Mouse (Mus musculus) hindbrain, embryonic 15.5 days (tissue): ENCODE data around the gene Aph1a. TPM values are rescaled to one million over a fixed set of nuclear protein-coding genes. Genes with fewer than 3 reads are reported as not detected.

ENCODE experiments used
- ATAC-seq: fragments of 200-750 bp; cut with Nextera tagmentation; 2 replicates; pipeline ENCODE4 v1.8.0; 2017; ENCODE audit warnings: low read depth, moderate number of reproducible peaks, moderate TSS enrichment; ENCODE audit not compliant: low FRiP score
- H3K27ac ChIP-seq: fragments of 300-500 bp; sonication (generic); replicated peaks from 2 replicates; pipeline ENCODE4 v1.5.1; 2015; ENCODE audit warnings: mild to moderate bottlenecking, inconsistent platforms
- H3K27me3 ChIP-seq: fragments of 300-500 bp; sonication (generic); 2 replicates; pipeline ENCODE4 v1.6.1; 2015; ENCODE audit warnings: control low read depth, inconsistent platforms
- H3K36me3 ChIP-seq: fragments of 300-500 bp; sonication (generic); 2 replicates; pipeline ENCODE4 v1.6.1; 2015; ENCODE audit warnings: control low read depth, inconsistent platforms
- H3K4me1 ChIP-seq: fragments of 300-500 bp; sonication (generic); replicated peaks from 2 replicates; pipeline ENCODE4 v1.6.1; 2015; ENCODE audit warnings: control low read depth, inconsistent platforms
- H3K4me2 ChIP-seq: fragments of 300-500 bp; sonication (generic); 2 replicates; pipeline ENCODE4 v1.6.1; 2015; ENCODE audit warnings: moderate library complexity, mild to moderate bottlenecking, inconsistent platforms
- H3K4me3 ChIP-seq: fragments of 300-500 bp; sonication (generic); 2 replicates; pipeline ENCODE4 v1.5.1; 2015; ENCODE audit warnings: mild to moderate bottlenecking, inconsistent platforms
- H3K9ac ChIP-seq: fragments of 300-500 bp; sonication (generic); 2 replicates; pipeline ENCODE4 v1.6.1; 2015; ENCODE audit warnings: inconsistent platforms
- H3K9me3 ChIP-seq: fragments of 300-500 bp; sonication (generic); 2 replicates; pipeline ENCODE4 v1.6.1; 2016; ENCODE audit warnings: control low read depth, inconsistent platforms
- WGBS: fragments of 180-500 bp; shearing (Covaris S2); methylation state at CpG from one replicate; pipeline ENCODE4 v1.1.7; 2015; 5-methylcytosine and 5-hydroxymethylcytosine counted together
- polyA plus RNA-seq: library from polyadenylated mRNA; unstranded; fragments of >200 nt; fragmentation: Nextera tagmentation; extraction: Ambion mirVana; gene quantifications from 2 replicates; pipeline ENCODE4 v1.2.1, GENCODE M21; 2015

Aph1a gene
- polyA plus RNA-seq, 1 experiment from 2014 or later: 34.9 TPM

- Histone ChIP-seq H3K4me1 (no peaks in the 10 kb centered on the region), H3K4me2 (no peak overlapping the region), H3K27me3 (no peaks in the 10 kb centered on the region), H3K36me3 (peaks cover 34% of the 10 kb centered on the region), H3K4me3 (no peak overlapping the region), H3K9me3 (no peaks in the 10 kb centered on the region), H3K27ac (no peak overlapping the region), H3K9ac (no peak overlapping the region)
- 88% methylated on average over 8 of the region's 8 CpGs for WGBS
- no peak for ATAC-seq
These were observed 51.0 kb downstream of the Aph1a start for GRCm38 (mm10) chr3:95944742-95945141.

- H3K9me3 ChIP-seq: no peaks in the 10 kb centered on the region
- H3K36me3 ChIP-seq: peaks cover 27% of the 10 kb centered on the region
- H3K4me2 ChIP-seq: no peak overlapping the region
- 69% methylated on average over 14 of the region's 14 CpGs for WGBS
- no peaks in the 10 kb centered on the region for H3K27me3 ChIP-seq
- no peak overlapping the region for H3K27ac ChIP-seq
- ATAC-seq: no peak
- no peak overlapping the region for H3K9ac ChIP-seq
- H3K4me3 ChIP-seq: no peak overlapping the region
- no peaks in the 10 kb centered on the region for H3K4me1 ChIP-seq
These were observed 52.0 kb downstream of the Aph1a start for GRCm38 (mm10) chr3:95945731-95946240.

Other genes with a start within 250 kb of the Aph1a start
- 46.3 and 47.4 TPM in 2 replicates for gene Mcl1, start 235.2 kb upstream of the Aph1a start, polyA plus RNA-seq
- gene Adamtsl4, start 206.1 kb upstream of the Aph1a start, polyA plus RNA-seq: 1.2 TPM in 2 replicates
- 12.6 and 16.4 TPM in 2 replicates for gene Ecm1, start 154.4 kb upstream of the Aph1a start, polyA plus RNA-seq
- 47.9 and 48.2 TPM in 2 replicates for gene Tars2, start 133.8 kb upstream of the Aph1a start, polyA plus RNA-seq
- gene Rprd2, start 75.1 kb upstream of the Aph1a start, polyA plus RNA-seq: 21.7 and 22.5 TPM in 2 replicates
- 32.5 and 34.6 TPM in 2 replicates for gene Prpf3, start 38.1 kb upstream of the Aph1a start, polyA plus RNA-seq
- 277 and 287 TPM in 2 replicates for gene Mrps21, start 22.4 kb upstream of the Aph1a start, polyA plus RNA-seq
- gene Ciart, start 11.7 kb upstream of the Aph1a start, polyA plus RNA-seq: 4.9 and 5.2 TPM in 2 replicates
- gene BC028528, start 2.0 kb upstream of the Aph1a start, polyA plus RNA-seq: 19.8 and 22.8 TPM in 2 replicates
- gene Car14, start 10.7 kb downstream of the Aph1a start, polyA plus RNA-seq: 13.1 and 14.7 TPM in 2 replicates
- 117 and 118 TPM in 2 replicates for gene Anp32e, start 35.3 kb downstream of the Aph1a start, polyA plus RNA-seq
- 47.8 and 49.5 TPM in 2 replicates for gene Plekho1, start 102.0 kb downstream of the Aph1a start, polyA plus RNA-seq
- gene Vps45, start 164.5 kb downstream of the Aph1a start, polyA plus RNA-seq: 56.1 and 63.2 TPM in 2 replicates
- gene Otud7b, start 210.6 kb downstream of the Aph1a start, polyA plus RNA-seq: 8.6 and 9.6 TPM in 2 replicates